Mouse (Mus musculus) olfactory bulb, adult 2 months (tissue): ENCODE data around the gene Srp9.

Experiments
- CTCF ChIP-seq: fragments of 200-500 bp; IDR thresholded peaks from 2 replicates; pipeline ENCODE4 v1.5.1; 2012; ENCODE audit warnings: low read depth, mild to moderate bottlenecking, low read length, moderate library complexity; ENCODE audit not compliant: insufficient read depth
- POLR2A ChIP-seq: fragments of 200-500 bp; IDR thresholded peaks from 2 replicates; pipeline ENCODE4 v1.6.1; 2012; ENCODE audit warnings: mild to moderate bottlenecking, low read depth, low read length, moderate library complexity; ENCODE audit not compliant: insufficient read depth

- no peak for TF ChIP-seq CTCF
- TF ChIP-seq POLR2A: no peak
These were observed 38.4 kb downstream of the Srp9 start for GRCm38 (mm10) chr1:182162951-182163350.
